Mouse (Mus musculus) E14TG2a.4 (cell line): ENCODE measurements around the gene Arrb1.

ENCODE experiments used
- CTCF ChIP-seq: conservative IDR thresholded peaks from 2 replicates; pipeline ENCODE4 v1.5.1; 2014; ENCODE audit warnings: low read length
- NANOG ChIP-seq: IDR thresholded peaks from 2 replicates; pipeline ENCODE4 v1.6.1; 2014; ENCODE audit warnings: borderline replicate concordance, low read length, mixed read lengths
- POU5F1 ChIP-seq: IDR thresholded peaks from 2 replicates; pipeline ENCODE4 v1.6.1; 2014; ENCODE audit warnings: low read length, borderline replicate concordance

DNA sequence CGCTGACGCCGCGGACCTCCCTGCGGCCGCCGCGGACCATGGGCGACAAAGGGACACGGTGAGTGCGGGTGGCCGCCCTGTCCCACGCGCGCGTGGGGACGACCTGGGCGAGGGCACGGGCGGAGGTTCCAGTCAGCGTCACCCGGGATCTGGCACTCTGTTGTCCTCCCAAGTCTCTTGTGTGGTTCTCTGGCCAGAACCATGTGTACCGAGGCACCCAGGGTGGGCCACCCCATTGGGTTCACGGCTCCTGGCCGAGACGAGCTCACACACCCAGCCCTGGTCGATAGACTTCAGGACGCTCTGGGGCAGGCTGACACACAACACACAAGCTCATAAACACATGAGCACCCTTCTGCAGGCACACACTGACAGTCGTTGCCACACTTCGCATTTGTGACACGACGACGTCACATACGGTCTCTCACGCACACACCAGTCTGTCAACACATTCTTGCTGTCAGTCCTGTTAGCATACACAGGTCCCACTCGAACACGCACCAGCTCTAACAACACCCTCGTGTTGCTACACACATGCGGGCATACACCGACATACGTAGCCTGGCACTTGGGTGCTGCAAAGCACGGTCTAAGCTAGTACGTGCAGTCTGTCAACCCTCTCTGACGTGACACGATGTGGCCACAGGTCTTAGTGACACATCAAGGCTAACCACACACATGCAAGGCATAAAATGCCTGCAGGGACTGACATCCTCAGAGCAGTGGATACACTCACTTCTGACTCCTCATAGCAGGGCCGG is 655 bp downstream of the Arrb1 start:
- TF ChIP-seq CTCF: no peak
- no peak for TF ChIP-seq POU5F1
- no peak for TF ChIP-seq NANOG
